Mouse (Mus musculus): ENCODE results near the gene Rhbdd1. TPM values are rescaled to one million over a fixed set of nuclear protein-coding genes. Genes with fewer than 3 reads are reported as not detected.

Gene Rhbdd1
- polyA plus RNA-seq, 1 experiment from 2014 or later, result 7.6 TPM

- ATAC-seq (ENCODE audit: insufficient number of reproducible peaks, insufficient read depth, low FRiP score, low TSS enrichment), result no peak
- no peak overlapping the region for H3K27ac ChIP-seq
These were observed 157.2 kb downstream of the Rhbdd1 start for GRCm38 (mm10) chr1:82473467-82473866.

GRCm38 (mm10) chr1:82474461-82474961, 158.3 kb downstream of the Rhbdd1 start:
- no peak for ATAC-seq (ENCODE audit: insufficient number of reproducible peaks, insufficient read depth, low FRiP score, low TSS enrichment)
- Histone ChIP-seq H3K9me3 (no peaks in the 10 kb centered on the region), H3K27me3 (no peaks in the 10 kb centered on the region), H3K4me3 (no peak overlapping the region), H3K4me2 (replicated peaks) (no peak overlapping the region), H3K36me3 (no peaks in the 10 kb centered on the region), H3K9ac (no peak overlapping the region), H3K4me1 (peaks cover 6% of the 10 kb centered on the region; the same call in 1 of the 2 replicates), H3K27ac (no peak overlapping the region)
- WGBS, result 24% methylated on average over 4 of the region's 4 CpGs

More at GRCm38 (mm10) chr1:82473467-82473866, 157.2 kb downstream of the Rhbdd1 start:
- Histone ChIP-seq H3K27me3 (no peaks in the 10 kb centered on the region), H3K4me2 (replicated peaks) (no peak overlapping the region), H3K4me3 (no peak overlapping the region), H3K9ac (no peak overlapping the region), H3K36me3 (no peaks in the 10 kb centered on the region), H3K4me1 (peaks cover 6% of the 10 kb centered on the region; the same call in 1 of the 2 replicates), H3K9me3 (no peaks in the 10 kb centered on the region)

- H3K27me3 ChIP-seq, result no peaks in the 10 kb centered on the region
- ATAC-seq (ENCODE audit: insufficient number of reproducible peaks, insufficient read depth, low FRiP score, low TSS enrichment), result no peak
- no peak overlapping the region for H3K27ac ChIP-seq
- WGBS, result 75% methylated on average over 5 of the region's 5 CpGs
- H3K4me1 ChIP-seq, result peaks cover 6% of the 10 kb centered on the region; the same call in 1 of the 2 replicates
- no peaks in the 10 kb centered on the region for H3K9me3 ChIP-seq
- H3K9ac ChIP-seq, result no peak overlapping the region
- H3K4me3 ChIP-seq, result no peak overlapping the region
- H3K4me2 ChIP-seq (replicated peaks), result no peak overlapping the region
- no peaks in the 10 kb centered on the region for H3K36me3 ChIP-seq
These were observed 159.0 kb downstream of the Rhbdd1 start for GRCm38 (mm10) chr1:82475254-82475653.

- Histone ChIP-seq H3K36me3 (no peaks in the 10 kb centered on the region), H3K9ac (no peak overlapping the region), H3K9me3 (no peaks in the 10 kb centered on the region), H3K27ac (0 out of 2 replicates have a peak overlapping the region, but pooled peaks have one; percentile 0), H3K4me2 (replicated peaks) (no peak overlapping the region; the same call in 1 of the 2 replicates), H3K4me1 (peaks cover 6% of the 10 kb centered on the region; the same call in 1 of the 2 replicates), H3K4me3 (no peak overlapping the region), H3K27me3 (no peaks in the 10 kb centered on the region)
- ATAC-seq (ENCODE audit: insufficient number of reproducible peaks, insufficient read depth, low FRiP score, low TSS enrichment), result no peak
- 69% methylated on average over 4 of the region's 4 CpGs for WGBS
These were observed 159.6 kb downstream of the Rhbdd1 start for GRCm38 (mm10) chr1:82475821-82476220.

- Histone ChIP-seq H3K27me3 (no peaks in the 10 kb centered on the region), H3K4me3 (no peak overlapping the region), H3K9me3 (no peaks in the 10 kb centered on the region), H3K27ac (0 out of 2 replicates have a peak overlapping the region, but pooled peaks have one; percentile 0), H3K4me2 (replicated peaks) (peak overlapping the region; percentile 17; the same call in 1 of the 2 replicates), H3K36me3 (no peaks in the 10 kb centered on the region), H3K4me1 (peaks cover 6% of the 10 kb centered on the region; the same call in 1 of the 2 replicates), H3K9ac (no peak overlapping the region)
- ATAC-seq (ENCODE audit: insufficient number of reproducible peaks, insufficient read depth, low FRiP score, low TSS enrichment), result no peak
- 31% methylated on average over 11 of the region's 11 CpGs for WGBS
These were observed 160.0 kb downstream of the Rhbdd1 start for GRCm38 (mm10) chr1:82476256-82476655.

GRCm38 (mm10) chr1:82476746-82477145, 160.5 kb downstream of the Rhbdd1 start:
- no peak overlapping the region for H3K9ac ChIP-seq
- H3K27ac ChIP-seq, result peak overlapping the region; percentile 41
- peak overlapping the region; percentile 17; the same call in 1 of the 2 replicates for H3K4me2 ChIP-seq (replicated peaks)
- no peak overlapping the region for H3K4me3 ChIP-seq
- H3K9me3 ChIP-seq, result no peaks in the 10 kb centered on the region
- H3K36me3 ChIP-seq, result no peaks in the 10 kb centered on the region
- WGBS, result 4% methylated on average over 9 of the region's 9 CpGs
- 0 out of 2 replicates have a peak, but pooled peaks have one; percentile 19 for ATAC-seq (ENCODE audit: insufficient number of reproducible peaks, insufficient read depth, low FRiP score, low TSS enrichment)
- H3K27me3 ChIP-seq, result no peaks in the 10 kb centered on the region
- peaks cover 6% of the 10 kb centered on the region; the same call in 1 of the 2 replicates for H3K4me1 ChIP-seq

GRCm38 (mm10) chr1:82479696-82480487, 163.6 kb downstream of the Rhbdd1 start:
- H3K27me3 ChIP-seq, result no peaks in the 10 kb centered on the region
- no peak overlapping the region for H3K4me3 ChIP-seq
- no peak overlapping the region for H3K9ac ChIP-seq
- WGBS, result 83% methylated on average over 12 of the region's 12 CpGs
- H3K4me2 ChIP-seq (replicated peaks), result no peak overlapping the region
- no peaks in the 10 kb centered on the region for H3K36me3 ChIP-seq
- peaks cover 3% of the 10 kb centered on the region; the same call in 1 of the 2 replicates for H3K4me1 ChIP-seq
- H3K27ac ChIP-seq, result no peak overlapping the region
- H3K9me3 ChIP-seq, result no peaks in the 10 kb centered on the region
- ATAC-seq (ENCODE audit: insufficient number of reproducible peaks, insufficient read depth, low FRiP score, low TSS enrichment), result no peak

GRCm38 (mm10) chr1:82482371-82482770, 166.1 kb downstream of the Rhbdd1 start:
- 84% methylated on average over 7 of the region's 7 CpGs for WGBS
- H3K4me3 ChIP-seq, result no peak overlapping the region

GRCm38 (mm10) chr1:82486371-82486770, 170.1 kb downstream of the Rhbdd1 start:
- Histone ChIP-seq H3K9ac (no peak overlapping the region), H3K4me3 (no peak overlapping the region), H3K4me2 (replicated peaks) (no peak overlapping the region), H3K9me3 (no peaks in the 10 kb centered on the region), H3K27me3 (no peaks in the 10 kb centered on the region), H3K36me3 (no peaks in the 10 kb centered on the region), H3K27ac (no peak overlapping the region), H3K4me1 (no peaks in the 10 kb centered on the region)
- ATAC-seq (ENCODE audit: insufficient number of reproducible peaks, insufficient read depth, low FRiP score, low TSS enrichment), result no peak
- WGBS, result 83% methylated on average over 4 of the region's 4 CpGs

More at GRCm38 (mm10) chr1:82482371-82482770, 166.1 kb downstream of the Rhbdd1 start:
- H3K4me2 ChIP-seq (replicated peaks), result no peak overlapping the region
- no peak for ATAC-seq (ENCODE audit: insufficient number of reproducible peaks, insufficient read depth, low FRiP score, low TSS enrichment)
- no peak overlapping the region for H3K9ac ChIP-seq
- H3K9me3 ChIP-seq, result no peaks in the 10 kb centered on the region
- no peak overlapping the region for H3K27ac ChIP-seq
- H3K4me1 ChIP-seq, result no peaks in the 10 kb centered on the region
- no peaks in the 10 kb centered on the region for H3K36me3 ChIP-seq
- no peaks in the 10 kb centered on the region for H3K27me3 ChIP-seq

GRCm38 (mm10) chr1:82491954-82492353, 175.7 kb downstream of the Rhbdd1 start:
- H3K27me3 ChIP-seq, result no peaks in the 10 kb centered on the region
- H3K9me3 ChIP-seq, result no peaks in the 10 kb centered on the region
- no peak overlapping the region for H3K9ac ChIP-seq
- no peaks in the 10 kb centered on the region for H3K36me3 ChIP-seq
- H3K4me1 ChIP-seq, result 0 out of 2 replicates have a peak, but pooled peaks cover 1% of the 10 kb centered on the region
- no peak overlapping the region for H3K27ac ChIP-seq
- no peak overlapping the region for H3K4me3 ChIP-seq
- no peak overlapping the region for H3K4me2 ChIP-seq (replicated peaks)
- ATAC-seq (ENCODE audit: insufficient number of reproducible peaks, insufficient read depth, low FRiP score, low TSS enrichment), result no peak
- WGBS, result 83% methylated on average over 2 of the region's 2 CpGs
